Mouse (Mus musculus) adipose tissue, adult 10 weeks (tissue): ENCODE results near the gene Prdm15. TPM values are rescaled to one million over a fixed set of nuclear protein-coding genes. Genes with fewer than 3 reads are reported as not detected.

Experiments
- polyA plus RNA-seq: library from polyadenylated mRNA; stranded (reverse); fragments of 350-450 nt; fragmentation: Illumina TruSeq; extraction: RNeasy Lipid Tissue Mini Kit (QIAGEN cat#74804); gene quantifications from one replicate; pipeline ENCODE4 v1.2.3, GENCODE M21; 2014; ENCODE audit warnings: low read depth, low replicate concordance

Prdm15 gene
- polyA plus RNA-seq = 4.8 TPM

GRCm38 (mm10) chr16:97851741-97852319 lies at the start of gene Prdm15:
Gene Prdm15, minus strand, starts transcription at chr16:97851850.

GRCm38 (mm10) chr16:97763061-97763989 lies 88.3 kb downstream of the Prdm15 start, which contains the start of gene Ripk4:
Gene Ripk4, minus strand, starts transcription at chr16:97763787.

Other genes with a start within 250 kb of the Prdm15 start
- 5.6 TPM for gene Tmprss2, start 240.7 kb downstream of the Prdm15 start, polyA plus RNA-seq
- gene Ripk4, start 88.1 kb downstream of the Prdm15 start, polyA plus RNA-seq = 13.0 TPM
- 11.2 TPM for gene C2cd2, start 110.7 kb upstream of the Prdm15 start, polyA plus RNA-seq
- gene Zbtb21, start 110.8 kb upstream of the Prdm15 start, polyA plus RNA-seq = 15.2 TPM
- 14.5 TPM for gene B230307C23Rik, start 145.5 kb upstream of the Prdm15 start, polyA plus RNA-seq
- 7.0 TPM for gene A630089N07Rik, start 230.6 kb upstream of the Prdm15 start, polyA plus RNA-seq